Mouse (Mus musculus): ENCODE measurements around the gene Ppp2r5b. TPM values are rescaled to one million over a fixed set of nuclear protein-coding genes. Genes with fewer than 3 reads are reported as not detected.

The Ppp2r5b gene
- polyA plus RNA-seq (2016; fragmentation: Nextera tagmentation; extraction: Ambion mirVana) = 25.5 and 26.3 TPM in 2 replicates

DNA sequence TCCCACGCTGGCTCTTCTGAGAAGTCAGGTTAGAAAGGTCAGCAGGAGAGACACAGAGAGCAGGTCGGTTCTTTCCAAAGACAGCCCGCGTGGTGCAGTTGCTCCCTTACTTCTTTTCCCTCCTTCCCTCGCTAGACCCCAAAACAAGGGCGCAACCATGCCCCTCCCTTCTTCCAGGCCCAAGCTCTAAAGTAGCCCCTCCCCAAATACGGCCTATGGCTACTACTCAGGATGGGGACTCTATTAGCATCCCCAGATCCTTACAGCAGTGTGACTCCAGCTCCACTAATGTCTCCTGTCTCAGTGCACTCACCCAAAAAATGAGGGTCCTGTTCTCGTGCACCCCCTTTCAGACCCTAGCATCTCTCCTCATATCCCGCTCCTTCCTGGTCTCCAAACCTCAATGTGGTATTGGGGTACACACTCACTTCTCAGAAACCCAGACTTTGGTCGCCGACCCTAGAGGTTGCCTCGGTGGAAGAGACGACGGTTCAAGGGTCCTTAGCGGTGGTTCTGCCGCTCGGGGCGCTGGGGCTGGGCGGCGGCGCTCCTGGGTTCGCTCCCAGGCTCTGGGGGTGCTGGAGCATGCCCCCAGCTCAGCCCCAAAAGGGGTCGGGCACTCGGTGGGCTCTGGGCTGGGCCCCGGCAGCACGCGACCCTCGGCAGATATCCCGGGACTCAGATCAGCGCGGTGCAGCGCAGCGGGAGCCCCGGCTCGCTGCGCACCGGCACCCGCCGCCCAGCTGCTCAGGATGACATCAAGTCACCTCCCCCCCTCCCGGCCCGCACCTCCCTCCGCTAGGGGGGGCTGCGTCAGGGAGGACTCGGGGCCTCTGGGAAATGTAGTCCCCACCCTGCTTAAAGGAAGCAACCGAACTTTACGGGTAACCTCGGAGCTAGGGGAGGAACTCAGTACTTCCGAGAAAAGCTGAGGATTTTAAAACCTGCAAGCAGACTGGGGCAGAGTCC is at the start of gene Ppp2r5b:
Ppp2r5b (minus strand) TSS at position 789 of the 969 bp plus-strand sequence.
- H3K36me3 ChIP-seq (replicated peaks) = peaks cover 30% of the 10 kb centered on the region
- peaks cover 22% of the 10 kb centered on the region for H3K4me1 ChIP-seq
- H3K27ac ChIP-seq (replicated peaks) = peak within 1 kb of the TSS; percentile 93
- 2% methylated on average over 48 of the region's 48 CpGs for WGBS
- no peaks in the 10 kb centered on the region for H3K27me3 ChIP-seq (replicated peaks; ENCODE audit: low read depth, poor library complexity, severe bottlenecking)
- peak; percentile 94 for DNase-seq (ENCODE audit: low spot score)
- H3K4me3 ChIP-seq = peak within 1 kb of the TSS; percentile 91
- no peaks in the 10 kb centered on the region for H3K9me3 ChIP-seq

DNA sequence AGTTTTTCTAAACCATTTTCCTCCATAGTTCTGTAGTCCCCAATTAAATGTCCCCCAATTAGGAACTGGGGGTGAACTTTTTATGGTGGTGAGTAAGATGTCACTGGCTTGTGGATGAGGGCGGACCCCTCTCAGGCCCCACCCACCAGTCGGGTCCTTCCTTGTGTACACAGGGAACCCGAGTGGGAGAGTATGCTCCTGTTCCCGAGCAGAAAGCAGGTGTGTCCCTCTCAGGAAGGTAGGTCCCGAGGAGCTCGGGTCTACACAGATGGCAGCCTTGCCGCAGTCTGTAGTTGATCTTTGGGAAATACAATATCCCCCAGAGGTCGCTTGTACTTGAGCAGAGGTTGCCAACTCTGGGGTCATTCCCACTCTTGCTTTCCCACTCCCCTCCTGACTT is 49.6 kb upstream of the Ppp2r5b start:
- Histone ChIP-seq H3K36me3 (replicated peaks) (peaks cover 98% of the 10 kb centered on the region), H3K27me3 (replicated peaks; ENCODE audit: low read depth, poor library complexity, severe bottlenecking) (no peaks in the 10 kb centered on the region), H3K4me3 (no peak overlapping the region), H3K4me1 (peaks cover 23% of the 10 kb centered on the region), H3K27ac (replicated peaks) (peak overlapping the region; percentile 11; the same call in 1 of the 2 replicates), H3K9me3 (no peaks in the 10 kb centered on the region)
- no peak for DNase-seq (ENCODE audit: low spot score)
- WGBS = 76% methylated on average over 8 of the region's 8 CpGs

DNA sequence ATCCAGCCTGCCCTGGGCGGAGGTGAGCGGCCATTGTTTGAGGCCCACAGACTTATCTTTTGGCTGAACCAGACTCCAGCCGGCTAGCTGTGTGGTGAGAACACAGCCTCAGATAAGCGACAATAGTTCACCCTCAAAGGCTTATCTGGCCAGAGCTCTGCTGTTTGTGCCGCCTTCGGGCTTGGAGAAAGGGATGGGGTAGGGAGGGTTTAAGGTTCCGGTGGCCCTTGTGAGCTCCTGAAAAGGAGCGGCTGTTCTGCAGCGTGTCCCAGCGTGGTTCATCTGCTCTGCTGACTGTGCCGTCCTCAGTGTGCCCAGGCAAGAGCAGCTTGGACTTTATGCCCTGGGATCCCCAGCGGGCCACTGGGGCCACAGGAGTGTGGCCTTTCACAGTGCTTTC is 48.8 kb upstream of the Ppp2r5b start:
- Histone ChIP-seq H3K4me1 (peaks cover 31% of the 10 kb centered on the region), H3K36me3 (replicated peaks) (peaks cover 98% of the 10 kb centered on the region), H3K27ac (replicated peaks) (0 out of 2 replicates have a peak overlapping the region, but pooled peaks have one; percentile 14), H3K9me3 (no peaks in the 10 kb centered on the region), H3K4me3 (no peak overlapping the region), H3K27me3 (replicated peaks; ENCODE audit: low read depth, poor library complexity, severe bottlenecking) (no peaks in the 10 kb centered on the region)
- 92% methylated on average over 12 of the region's 12 CpGs for WGBS
- DNase-seq (ENCODE audit: low spot score) = no peak

DNA sequence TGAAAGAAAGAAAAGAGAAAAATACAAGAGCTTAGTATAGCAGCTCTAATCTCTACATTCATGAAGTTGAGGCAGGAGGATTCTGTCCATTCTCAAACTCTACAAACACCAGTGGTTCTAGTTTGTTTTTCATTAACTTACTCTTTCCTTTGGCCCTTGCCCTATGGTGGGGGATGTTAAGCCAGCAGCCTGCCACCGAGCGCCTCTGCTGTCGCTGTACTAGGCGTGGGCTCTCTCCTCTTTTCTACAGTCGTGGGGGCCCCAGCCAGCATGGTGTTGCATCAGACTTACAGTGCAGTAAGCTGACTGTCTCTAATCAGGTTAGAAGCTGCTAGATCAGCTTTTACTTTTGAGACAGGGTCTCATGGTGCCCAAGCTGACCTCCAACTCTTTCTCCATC is 47.3 kb upstream of the Ppp2r5b start:
- H3K9me3 ChIP-seq = no peaks in the 10 kb centered on the region
- peaks cover 95% of the 10 kb centered on the region for H3K36me3 ChIP-seq (replicated peaks)
- 84% methylated on average over 5 of the region's 5 CpGs for WGBS
- DNase-seq (ENCODE audit: low spot score) = no peak
- H3K4me3 ChIP-seq = no peak overlapping the region
- H3K27me3 ChIP-seq (replicated peaks; ENCODE audit: low read depth, poor library complexity, severe bottlenecking) = no peaks in the 10 kb centered on the region
- H3K4me1 ChIP-seq = peaks cover 40% of the 10 kb centered on the region
- no peak overlapping the region for H3K27ac ChIP-seq (replicated peaks)

DNA sequence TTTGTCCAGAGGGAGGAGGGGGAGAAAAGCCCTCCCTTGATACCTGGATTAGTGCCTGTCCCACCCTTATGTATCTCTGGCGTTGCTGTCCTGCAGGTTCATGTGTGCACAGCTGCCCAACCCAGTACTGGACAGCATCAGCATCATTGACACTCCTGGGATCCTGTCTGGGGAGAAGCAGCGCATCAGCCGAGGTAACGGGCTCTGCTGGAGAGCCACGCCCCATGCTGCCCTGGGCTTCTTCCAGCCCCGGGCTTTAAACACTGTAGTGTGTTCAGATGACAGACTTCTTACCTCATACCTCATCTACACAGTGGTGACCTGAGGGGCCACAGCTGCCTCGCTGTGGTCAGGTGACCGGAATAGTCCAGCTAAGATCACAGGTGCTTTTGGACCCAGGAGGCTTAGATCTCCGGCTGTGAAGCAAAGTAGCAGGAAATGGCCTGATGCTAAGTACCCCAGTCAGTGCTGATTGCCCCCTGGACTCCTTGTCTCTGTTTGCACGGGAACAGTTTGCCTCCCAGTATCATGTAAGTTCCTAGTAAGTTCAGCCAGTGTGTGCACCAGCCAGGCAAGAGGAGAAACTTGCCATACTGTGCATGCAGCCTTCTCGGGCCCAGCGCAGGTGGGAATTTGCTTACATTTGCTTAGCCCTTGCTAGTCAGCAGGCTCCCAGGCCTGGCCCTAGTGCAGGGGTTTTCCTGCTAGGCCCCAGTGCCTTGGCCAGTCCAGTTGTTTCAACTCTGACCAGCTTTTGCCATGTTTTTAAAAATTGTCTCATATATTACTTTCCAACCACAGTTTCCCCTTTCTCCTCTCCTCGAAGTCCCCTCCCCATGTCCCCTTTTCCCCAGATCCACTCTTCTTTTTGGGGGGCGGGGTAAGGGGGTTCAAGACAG is 45.7 kb upstream of the Ppp2r5b start:
- DNase-seq (ENCODE audit: low spot score) = no peak
- Histone ChIP-seq H3K4me3 (no peak overlapping the region), H3K9me3 (no peaks in the 10 kb centered on the region), H3K36me3 (replicated peaks) (peaks cover 79% of the 10 kb centered on the region), H3K27me3 (replicated peaks; ENCODE audit: low read depth, poor library complexity, severe bottlenecking) (no peaks in the 10 kb centered on the region), H3K4me1 (peaks cover 41% of the 10 kb centered on the region), H3K27ac (replicated peaks) (no peak overlapping the region)
- 87% methylated on average over 14 of the region's 14 CpGs for WGBS

DNA sequence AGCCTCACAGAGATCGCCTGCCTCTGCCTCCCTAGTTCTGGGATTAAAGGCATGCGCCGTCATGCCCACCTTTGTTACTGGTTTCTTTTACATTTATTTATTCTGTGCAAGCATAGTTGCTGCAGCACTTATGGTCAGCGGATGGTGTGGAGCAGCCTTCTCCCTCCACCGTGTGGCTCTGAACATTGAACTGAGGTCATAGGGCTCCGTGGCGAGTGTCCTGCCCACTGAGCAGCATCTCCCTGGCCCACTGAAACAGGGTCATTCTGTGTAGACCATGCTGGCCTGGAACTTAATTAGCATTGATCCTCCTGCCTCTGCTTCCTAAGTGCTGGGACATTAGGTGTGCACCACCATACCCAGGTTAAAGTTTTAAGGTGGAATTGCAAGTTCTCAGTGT is 44.9 kb upstream of the Ppp2r5b start:
- no peak for DNase-seq (ENCODE audit: low spot score)
- peak overlapping the region; percentile 26; the same call in 1 of the 2 replicates for H3K4me3 ChIP-seq
- no peaks in the 10 kb centered on the region for H3K9me3 ChIP-seq
- no peak overlapping the region for H3K27ac ChIP-seq (replicated peaks)
- H3K36me3 ChIP-seq (replicated peaks) = peaks cover 71% of the 10 kb centered on the region
- H3K4me1 ChIP-seq = peaks cover 47% of the 10 kb centered on the region
- H3K27me3 ChIP-seq (replicated peaks; ENCODE audit: low read depth, poor library complexity, severe bottlenecking) = no peaks in the 10 kb centered on the region
- 93% methylated on average over 7 of the region's 7 CpGs for WGBS

DNA sequence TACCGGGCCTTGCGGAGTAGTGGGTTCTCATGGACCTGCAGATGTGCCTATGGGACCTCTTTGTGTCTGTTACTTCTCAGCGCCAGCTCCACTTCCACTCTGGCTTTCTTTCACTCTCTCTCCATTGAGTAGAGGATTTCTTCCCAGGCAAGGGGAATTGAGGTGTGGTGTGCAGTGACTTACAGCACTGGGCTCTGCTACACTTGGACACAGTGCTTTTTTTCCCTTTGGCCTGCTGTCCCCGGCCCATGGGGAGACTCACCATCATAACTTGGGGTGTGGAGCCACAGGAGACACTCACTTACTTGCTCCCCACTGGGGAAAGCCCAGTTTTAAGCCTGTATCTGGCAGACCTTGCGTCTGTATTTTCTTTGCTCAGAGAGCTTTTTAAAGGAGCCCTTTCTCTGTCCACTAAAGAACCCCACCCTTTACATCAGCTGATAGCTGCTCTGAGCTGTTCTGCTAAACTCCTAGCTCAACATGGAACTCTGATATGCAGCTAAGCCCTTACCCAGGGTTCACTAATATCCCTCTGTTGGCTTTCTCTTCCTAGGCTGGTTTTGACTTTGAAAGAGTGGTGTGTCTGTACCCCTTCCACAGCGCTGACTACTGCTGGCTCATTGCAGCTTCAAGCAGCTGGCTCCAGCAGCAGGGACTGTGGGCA is 43.9 kb upstream of the Ppp2r5b start:
- 91% methylated on average over 6 of the region's 6 CpGs for WGBS
- no peak overlapping the region; the same call in 1 of the 2 replicates for H3K27ac ChIP-seq (replicated peaks)
- H3K4me3 ChIP-seq = peak overlapping the region; percentile 87

DNA sequence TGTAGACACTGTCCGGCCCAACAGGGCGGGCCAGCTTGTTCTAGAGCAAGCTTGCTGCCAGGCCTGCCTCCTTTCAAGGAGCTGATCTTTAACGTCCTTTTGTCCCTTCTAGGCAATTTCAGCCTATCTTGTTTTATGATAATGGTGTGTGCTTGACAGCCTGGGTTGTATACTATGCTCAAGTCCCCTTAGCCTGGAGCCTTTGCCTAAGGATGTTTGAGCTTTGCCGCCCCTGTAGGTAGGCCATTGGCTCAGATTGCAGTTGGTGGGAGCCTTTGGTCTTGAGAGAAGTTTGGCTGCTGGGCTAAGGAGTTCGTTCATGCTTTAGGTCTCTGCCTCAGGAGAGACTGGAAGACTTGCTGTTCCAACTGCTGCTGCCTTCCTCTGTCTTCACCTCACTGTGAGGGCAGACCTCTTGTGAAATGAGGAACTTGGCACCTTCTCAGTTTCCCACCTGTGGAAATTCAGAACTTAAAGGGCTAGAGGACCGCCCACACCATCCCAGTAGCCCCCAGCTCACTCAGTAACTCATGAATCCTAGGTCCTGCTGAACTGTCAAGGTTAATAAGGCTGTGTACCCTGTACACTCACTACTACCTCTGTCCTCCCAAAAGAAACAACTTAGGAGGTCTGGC is 42.9 kb upstream of the Ppp2r5b start:
- Histone ChIP-seq H3K4me3 (peak overlapping the region; percentile 87), H3K36me3 (replicated peaks) (peaks cover 51% of the 10 kb centered on the region), H3K27me3 (replicated peaks; ENCODE audit: low read depth, poor library complexity, severe bottlenecking) (no peaks in the 10 kb centered on the region), H3K4me1 (peaks cover 50% of the 10 kb centered on the region), H3K9me3 (no peaks in the 10 kb centered on the region), H3K27ac (replicated peaks) (peak overlapping the region; percentile 87)
- no peak for DNase-seq (ENCODE audit: low spot score)
- WGBS = 39% methylated on average over 6 of the region's 6 CpGs

More for the DNA sequence above, 43.9 kb upstream of the Ppp2r5b start:
- Histone ChIP-seq H3K9me3 (no peaks in the 10 kb centered on the region), H3K36me3 (replicated peaks) (peaks cover 61% of the 10 kb centered on the region), H3K4me1 (peaks cover 50% of the 10 kb centered on the region), H3K27me3 (replicated peaks; ENCODE audit: low read depth, poor library complexity, severe bottlenecking) (no peaks in the 10 kb centered on the region)
- no peak for DNase-seq (ENCODE audit: low spot score)

DNA sequence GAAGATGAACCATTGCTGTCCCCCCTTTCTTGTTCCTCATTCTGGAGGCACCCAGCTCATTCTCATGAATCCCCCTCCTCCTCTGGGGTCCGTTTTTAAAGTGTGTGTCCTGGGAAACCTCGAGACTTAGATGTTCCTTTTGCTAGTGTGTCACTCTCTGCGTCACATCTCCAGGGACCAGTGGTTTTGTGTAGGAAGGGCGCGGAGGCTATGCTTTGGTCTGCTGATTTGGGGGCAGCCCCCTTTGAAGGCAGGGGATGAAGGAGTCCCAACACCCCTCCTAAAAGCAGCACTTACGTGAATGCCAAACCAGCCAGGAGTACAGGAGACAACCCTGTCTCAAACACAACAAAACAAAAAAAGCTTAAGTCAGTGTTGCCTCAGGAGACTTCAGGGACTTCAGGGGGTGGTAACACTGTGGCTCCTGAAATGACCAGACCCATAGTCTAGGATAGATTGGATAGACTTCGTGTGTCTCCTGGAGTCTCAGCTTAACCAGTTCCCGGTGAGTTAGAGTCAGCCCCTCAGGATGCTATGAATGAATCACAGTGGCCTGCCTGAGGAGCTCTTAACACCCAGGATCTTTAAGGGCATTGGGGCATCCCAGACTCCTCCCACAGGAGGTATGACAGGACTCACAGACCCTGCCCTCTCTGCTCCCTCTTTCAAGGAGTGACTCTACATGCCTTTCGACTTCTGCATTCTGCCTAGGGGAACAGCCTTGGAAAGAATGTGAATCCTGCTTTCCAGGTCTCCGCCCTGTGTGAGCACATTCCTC is 42.2 kb upstream of the Ppp2r5b start:
- Histone ChIP-seq H3K9me3 (no peaks in the 10 kb centered on the region), H3K36me3 (replicated peaks) (peaks cover 44% of the 10 kb centered on the region), H3K27ac (replicated peaks) (peak overlapping the region; percentile 87), H3K4me3 (peak overlapping the region; percentile 87), H3K27me3 (replicated peaks; ENCODE audit: low read depth, poor library complexity, severe bottlenecking) (no peaks in the 10 kb centered on the region), H3K4me1 (peaks cover 50% of the 10 kb centered on the region)
- WGBS = 5% methylated on average over 10 of the region's 10 CpGs
- peak; percentile 56 for DNase-seq (ENCODE audit: low spot score)

DNA sequence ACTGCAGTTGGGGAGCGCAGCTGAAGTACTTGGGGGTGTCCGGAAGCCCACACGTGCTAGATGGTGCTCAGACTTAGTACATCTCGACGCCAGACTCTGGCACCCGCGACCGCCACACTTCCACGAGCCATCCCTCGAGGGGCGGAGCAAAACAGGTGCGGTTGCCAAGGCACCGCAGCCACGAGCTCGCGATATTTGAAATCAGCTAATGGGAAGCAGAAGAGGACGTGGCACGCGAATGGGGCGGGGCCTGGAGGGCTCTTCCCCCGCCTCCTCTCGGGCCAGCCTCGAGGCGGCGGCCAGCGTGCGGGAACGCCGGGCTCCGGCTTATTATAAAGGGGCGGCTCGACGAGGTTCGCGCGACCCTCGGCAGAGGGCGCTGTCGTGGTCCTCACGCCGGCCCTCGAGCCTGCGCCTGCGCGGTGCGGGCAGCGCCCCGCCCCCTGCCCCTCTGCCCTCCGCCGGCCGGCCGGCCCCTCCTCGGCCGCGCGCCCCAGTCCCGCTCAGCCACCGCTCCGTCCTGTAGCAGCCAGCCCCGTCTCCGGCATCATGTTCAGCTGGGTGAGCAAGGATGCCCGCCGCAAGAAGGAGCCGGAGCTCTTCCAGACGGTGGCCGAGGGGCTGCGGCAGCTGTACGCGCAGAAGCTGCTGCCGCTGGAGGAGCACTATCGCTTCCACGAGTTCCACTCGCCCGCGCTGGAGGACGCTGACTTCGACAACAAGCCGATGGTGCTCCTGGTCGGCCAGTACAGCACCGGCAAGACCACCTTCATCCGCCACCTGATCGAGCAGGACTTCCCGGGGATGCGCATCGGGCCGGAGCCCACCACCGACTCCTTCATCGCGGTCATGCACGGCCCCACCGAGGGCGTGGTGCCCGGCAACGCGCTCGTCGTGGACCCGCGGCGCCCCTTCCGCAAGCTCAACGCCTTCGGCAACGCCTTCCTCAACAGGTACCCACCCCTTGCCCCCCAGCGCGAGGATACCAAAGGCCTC is 41.1 kb upstream of the Ppp2r5b start, which contains the start of gene Ehd1:
Ehd1 (plus strand) TSS at position 300 of the 996 bp plus-strand sequence.
- under 1% methylated on average over 106 of the region's 106 CpGs for WGBS

More for the DNA sequence above, 41.1 kb upstream of the Ppp2r5b start, which contains the start of gene Ehd1:
- DNase-seq (ENCODE audit: low spot score) = peak; percentile 99
- Histone ChIP-seq H3K4me3 (peak within 1 kb of the TSS; percentile 87), H3K36me3 (replicated peaks) (peaks cover 32% of the 10 kb centered on the region), H3K9me3 (no peaks in the 10 kb centered on the region), H3K27ac (replicated peaks) (peak within 1 kb of the TSS; percentile 87), H3K27me3 (replicated peaks; ENCODE audit: low read depth, poor library complexity, severe bottlenecking) (no peaks in the 10 kb centered on the region; the same call in 1 of the 2 replicates), H3K4me1 (peaks cover 53% of the 10 kb centered on the region)
